Mouse (Mus musculus) adrenal gland, adult 18-20 months (tissue): ENCODE results near the gene Irak4. TPM values are rescaled to one million over a fixed set of nuclear protein-coding genes. Genes with fewer than 3 reads are reported as not detected.

Experiments used
- DNase-seq, 2 experiments: peaks; one replicate each; pipeline ENCODE4 v3.0.0; 2021 to 2022; ENCODE audit warnings: low spot score in 2 of 2
- total RNA-seq, 2 experiments: library from RNA; stranded (reverse); gene quantifications; 1 replicate in 1 of 2; 2 replicates in 1 of 2; pipeline ENCODE4 v1.2.3; 2021

Irak4 gene
- total RNA-seq, 2 experiments from 2014 or later, result 9.8 to 11.1 TPM

DNA sequence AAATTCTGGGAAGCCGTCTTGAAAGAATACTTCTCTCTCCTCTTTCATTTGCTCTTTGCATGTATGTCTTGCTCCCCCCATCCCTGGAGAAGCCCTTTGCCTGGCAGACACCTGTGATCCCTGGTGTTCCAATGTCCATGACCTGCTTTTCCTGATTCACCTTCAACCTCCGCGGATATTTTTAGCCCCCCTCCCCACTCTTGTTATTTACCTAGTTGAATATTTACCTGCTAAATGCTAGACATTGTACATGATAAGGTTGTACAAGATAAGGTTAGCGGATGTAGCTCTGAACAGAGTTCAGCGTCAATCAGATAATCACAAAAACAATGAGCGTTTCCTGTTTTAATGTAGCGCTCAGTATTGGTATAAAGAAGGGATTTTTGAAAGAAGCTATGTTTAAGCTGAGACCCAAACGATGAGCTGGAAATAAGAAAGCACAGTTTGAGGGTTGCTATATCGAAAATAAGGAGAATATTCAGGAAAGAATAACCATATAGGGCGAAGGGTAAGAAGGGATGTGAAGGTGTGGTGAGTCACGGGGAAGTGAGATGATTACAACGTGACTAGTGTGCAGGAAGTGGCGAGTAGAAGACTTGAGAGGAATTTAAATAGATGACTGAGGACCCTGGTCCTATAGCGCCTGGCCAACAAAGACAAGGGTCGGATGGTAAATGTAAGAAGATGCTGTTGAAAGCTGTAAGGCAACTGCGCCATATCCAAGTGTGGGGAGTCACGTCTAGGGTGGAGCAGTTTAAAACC, 15.6 kb downstream of the Irak4 start:
- DNase-seq, result no peak

DNA sequence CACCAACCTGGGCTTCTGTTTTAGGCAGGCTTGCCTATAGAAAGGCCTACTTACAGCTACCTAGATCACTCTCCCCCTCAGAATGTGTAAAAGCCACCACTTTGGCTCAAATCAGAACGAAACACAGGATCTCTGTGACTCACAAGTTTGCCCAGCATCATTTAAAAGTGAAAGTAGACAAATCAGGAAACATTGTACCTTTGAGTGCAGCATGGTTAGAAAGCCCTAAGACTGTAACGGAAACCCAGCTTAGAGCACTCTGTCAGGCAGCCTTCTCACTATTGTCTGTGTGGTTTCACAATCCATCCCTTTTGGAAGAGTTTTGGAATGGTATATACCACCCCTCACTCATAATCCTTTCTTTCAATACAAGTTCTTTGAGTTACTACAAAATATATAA, 21.5 kb downstream of the Irak4 start:
- DNase-seq, result no peak

DNA sequence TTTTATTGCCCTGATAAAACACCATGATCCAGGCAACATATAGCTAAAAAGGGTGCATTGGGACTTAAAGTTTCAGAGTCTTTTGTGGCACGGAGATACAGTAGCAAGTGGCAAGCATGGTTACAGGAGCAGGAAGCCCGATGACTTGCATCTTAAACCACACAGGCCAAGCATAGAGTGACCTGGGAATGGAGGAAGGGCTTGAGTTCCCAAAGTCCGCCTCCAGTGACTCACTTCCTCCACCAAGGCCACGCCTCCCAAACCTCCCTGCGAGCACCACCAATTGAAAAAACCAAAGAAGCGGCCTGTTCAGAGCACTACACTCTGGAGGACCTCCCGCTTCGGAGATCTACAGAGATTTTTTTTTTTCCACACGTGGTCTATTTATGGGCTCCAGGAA, 22.4 kb downstream of the Irak4 start:
- no peak for DNase-seq

DNA sequence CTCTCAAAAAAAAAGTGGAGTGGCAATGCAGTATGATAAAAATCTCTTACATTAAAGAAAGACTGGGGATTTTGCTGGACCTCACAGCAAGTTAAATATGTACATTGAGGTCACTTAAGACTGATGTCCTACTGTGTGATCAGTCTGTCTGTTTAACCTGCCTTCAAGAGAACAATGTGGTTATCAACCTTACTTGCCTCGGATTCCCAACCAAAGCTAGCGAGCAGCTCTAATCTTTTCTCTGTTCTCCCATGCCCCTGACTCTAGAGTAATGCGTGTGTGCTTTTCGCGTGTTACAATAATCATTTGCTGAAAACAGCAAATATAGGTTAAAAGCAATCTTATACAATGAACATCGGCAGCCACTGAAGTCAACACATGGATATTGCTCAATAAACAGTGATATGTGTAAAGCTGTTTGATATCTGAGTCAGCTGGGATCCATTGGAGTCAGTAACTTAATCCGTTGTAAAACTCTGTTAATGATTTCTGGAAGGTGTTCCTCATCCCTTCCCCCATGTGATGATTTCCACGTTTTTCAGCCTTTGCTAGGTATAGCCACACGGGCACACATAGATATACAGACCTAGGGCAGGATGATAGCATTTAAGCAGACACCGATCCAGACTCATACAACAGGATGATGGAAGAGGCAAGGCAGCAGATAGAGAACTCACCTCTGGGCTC, 25.2 kb downstream of the Irak4 start:
- DNase-seq, result no peak

DNA sequence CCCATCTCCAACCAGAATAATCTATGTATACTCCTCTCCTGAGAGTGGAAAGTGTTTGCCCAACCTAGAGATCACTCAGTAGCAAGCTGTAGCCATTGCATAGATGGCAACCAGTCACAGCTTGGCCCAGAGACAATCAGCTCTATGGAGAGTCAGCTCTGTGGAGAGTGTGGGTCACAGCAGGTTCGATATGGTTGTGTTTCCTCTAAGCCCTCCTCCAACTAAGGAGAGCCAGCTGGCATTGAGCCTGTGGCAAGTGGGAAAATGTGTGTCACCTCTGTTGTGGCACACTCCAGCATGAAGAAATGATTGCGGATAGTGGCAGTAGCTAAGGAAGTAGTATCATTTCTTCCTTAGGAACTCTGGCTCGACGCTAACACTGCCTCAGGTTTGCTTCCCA, 28.1 kb downstream of the Irak4 start:
- no peak for DNase-seq

DNA sequence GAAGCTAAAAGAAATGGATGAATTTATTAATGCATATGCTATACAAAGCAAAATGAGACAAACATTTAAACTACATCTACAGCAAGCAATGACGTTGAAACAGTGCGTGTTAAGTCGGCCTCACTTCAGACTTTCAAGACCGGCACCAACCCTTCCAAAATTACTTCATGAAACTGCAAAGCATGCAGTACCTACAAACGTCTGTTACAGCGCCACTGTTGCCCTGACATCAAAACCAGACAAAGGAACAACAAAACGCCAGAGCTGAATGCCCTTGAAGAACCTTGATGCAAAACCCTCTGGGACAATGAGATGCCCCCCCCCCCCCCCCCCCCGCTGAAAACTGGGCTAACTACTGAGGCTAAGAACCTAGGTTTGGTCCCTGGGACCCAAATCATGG, 29.3 kb downstream of the Irak4 start:
- DNase-seq, result no peak

DNA sequence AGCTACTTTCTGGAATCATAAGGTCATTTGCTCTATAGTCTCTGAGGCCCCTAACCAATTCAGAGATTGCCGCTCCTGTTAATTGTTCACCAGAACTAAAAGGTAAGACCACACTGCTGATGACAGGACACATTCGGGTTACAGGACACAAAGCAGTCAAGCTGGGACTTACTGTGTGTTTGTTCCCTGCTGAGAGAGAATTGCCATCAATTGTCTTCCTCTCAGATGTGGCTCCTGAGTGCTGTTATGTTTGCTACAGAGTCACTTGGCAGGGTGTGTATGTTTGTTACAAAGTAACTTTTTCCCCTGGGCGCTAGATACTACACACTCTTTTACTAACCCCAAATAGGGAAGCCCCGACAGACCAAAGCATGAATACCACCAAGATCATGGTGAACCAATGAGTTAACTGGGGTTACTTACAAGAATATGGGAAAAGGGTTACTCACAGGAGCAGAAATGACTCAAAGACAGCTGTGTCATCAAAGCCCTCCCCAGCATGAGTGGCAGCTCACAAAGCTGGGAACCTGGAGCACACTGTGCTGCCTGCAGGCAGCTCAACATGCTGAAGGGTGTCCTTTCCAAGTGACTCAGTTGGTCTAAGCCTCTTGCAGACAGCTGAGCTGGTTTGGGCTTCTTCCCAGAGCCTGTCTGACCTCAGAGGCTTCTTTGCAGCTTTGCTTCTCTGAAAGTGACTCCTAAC, 31.3 kb downstream of the Irak4 start:
- DNase-seq, result no peak

DNA sequence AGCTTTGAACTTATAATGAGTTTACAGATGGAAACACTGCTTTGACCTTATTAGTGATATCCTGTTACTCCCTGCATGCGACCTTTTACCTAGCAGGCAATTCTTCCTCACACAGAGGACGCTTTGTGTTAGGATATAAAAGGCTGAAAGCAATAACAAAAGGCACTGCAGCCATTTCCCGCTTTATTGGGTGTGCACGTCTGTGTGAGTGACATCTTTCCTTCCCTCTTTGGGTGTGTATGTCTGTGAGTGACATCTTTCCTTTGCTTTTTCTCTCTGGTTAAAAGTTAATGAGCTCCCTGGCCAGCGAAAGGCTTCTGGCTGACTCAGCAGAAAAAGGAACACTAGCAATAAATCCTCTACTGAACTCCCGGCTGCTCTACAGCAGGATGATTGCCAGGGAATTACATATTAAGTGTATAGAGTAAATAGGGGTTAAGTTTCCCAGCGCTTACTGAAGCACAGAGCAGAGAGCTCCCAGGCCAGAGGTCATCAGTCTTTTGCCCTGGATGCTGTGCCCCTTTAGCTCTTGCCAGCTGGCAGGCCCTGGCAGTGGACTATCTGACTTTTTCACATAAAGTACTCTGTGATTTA, 38.7 kb downstream of the Irak4 start:
- no peak for DNase-seq

DNA sequence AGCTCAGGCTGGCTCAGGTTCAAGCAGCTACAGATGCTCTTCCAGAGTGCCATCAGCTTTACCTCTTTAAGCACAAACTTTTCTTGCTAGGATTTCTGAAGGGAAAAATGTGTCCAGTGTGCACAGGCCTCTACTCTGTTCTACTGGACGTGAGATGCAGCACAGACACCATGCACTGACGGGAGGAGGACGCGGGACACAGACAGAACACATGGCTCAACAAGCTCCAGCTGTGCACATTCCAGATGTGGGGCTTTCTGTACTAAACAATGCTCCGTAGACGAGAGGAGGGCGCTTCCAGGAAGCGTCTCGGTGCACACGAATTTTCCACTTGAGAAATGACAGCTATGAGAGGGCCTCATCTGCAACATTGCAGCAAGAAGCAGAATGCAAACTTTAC, 39.7 kb downstream of the Irak4 start:
- DNase-seq, result no peak

DNA sequence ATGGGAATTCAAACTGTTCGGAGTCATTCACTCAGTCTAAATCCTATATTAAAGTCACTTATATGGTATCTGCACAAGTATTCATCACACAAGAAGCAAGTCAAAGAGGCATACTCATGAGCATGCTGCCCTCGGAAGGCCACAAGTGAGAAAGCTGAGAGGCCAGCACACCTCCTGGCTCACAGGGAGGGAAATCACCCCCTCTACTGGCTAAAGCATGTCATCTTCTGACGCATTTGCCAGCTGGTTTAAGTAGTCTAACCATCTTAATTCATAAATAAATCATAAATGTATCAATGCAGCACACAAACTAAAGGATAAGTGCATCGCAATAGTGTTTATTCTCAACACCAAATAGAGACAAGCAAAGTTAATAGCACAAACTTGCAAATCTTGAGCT, 41.3 kb downstream of the Irak4 start:
- DNase-seq, result no peak

DNA sequence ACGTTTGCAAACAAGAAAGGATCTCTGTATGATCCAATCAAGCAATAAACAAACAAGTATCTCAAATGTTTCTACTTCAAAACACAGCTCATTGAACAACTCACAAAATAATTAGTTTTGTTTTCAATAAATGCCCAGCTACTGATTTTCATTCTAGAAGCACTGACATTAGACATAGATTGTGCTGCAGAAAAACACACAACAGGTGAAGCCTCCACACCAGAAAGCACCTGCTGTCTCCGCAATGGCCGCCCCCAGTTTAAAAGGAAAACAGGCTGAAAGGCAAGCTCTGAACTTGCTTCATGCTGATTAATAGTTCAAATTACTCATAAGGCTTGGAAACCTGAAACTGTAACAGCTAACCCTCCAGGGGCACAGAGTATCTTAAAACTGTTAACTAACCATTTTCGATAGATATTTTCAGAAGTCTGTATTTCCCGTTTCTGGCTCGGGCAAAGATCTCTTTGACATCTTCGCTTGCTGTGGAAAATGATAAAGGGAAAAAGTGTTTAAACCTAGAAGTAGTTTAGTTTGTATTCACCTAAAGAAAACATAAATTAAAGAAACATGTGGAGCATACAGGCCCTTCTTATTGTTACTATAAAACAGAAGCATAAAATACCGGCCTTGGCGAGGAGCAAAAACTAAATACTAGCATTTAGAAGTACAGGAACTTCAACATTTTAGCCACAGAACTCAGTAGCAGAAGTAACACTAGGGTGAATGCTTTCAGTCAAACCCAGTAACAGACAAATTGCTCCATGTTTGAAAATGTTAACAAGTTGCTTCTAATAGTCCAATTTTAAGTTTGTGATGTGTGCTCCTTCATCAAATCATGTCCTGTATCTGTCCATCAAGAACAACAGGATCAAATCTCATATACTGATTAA, 44.6 kb downstream of the Irak4 start:
- no peak for DNase-seq

DNA sequence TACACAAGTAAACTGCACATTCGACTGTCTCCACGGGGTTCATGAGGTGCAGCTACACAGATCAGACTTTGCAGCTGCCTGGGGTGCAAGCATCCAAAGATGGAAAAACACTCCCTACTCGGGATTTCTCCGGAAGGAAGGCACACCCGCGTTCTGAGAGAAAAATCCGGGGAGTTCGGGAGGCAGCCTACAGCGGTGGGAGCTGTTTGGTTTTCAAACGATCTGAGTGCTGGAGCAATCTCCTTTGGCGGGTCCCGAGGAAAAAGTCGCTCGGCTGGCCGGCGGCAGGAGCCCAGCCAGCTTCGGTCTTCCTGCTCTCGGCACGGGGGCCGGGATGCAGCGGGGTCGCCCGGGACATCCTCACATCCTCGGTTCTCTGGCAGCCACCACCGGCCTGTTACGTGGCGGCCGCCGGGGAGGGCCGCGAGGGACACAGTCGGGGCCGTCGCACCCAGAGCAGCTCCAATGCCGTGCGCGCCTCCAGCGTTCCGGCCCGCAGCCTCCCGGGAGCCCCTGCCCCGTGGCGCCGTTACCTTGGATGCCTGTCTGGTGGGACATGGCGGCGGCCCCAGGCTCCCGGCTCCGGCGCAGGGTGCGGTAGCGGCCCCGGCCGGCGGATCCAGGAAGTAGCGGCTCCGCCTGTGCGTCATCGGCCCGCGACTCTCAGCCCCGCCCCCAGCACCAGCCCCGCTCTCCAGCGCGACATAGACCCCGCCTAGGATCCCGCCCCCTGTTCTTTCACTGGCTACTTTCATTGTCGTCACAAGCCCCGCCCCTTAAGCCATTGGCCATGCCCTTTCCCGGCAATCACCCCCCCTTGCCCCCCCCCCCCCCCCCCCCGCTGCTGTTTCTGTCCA, 46.0 kb downstream of the Irak4 start, which contains the start of gene Twf1:
Gene Twf1 (minus strand): TSS at position 671 of the 857 bp plus-strand sequence.
- DNase-seq, result peak; percentile 98

DNA sequence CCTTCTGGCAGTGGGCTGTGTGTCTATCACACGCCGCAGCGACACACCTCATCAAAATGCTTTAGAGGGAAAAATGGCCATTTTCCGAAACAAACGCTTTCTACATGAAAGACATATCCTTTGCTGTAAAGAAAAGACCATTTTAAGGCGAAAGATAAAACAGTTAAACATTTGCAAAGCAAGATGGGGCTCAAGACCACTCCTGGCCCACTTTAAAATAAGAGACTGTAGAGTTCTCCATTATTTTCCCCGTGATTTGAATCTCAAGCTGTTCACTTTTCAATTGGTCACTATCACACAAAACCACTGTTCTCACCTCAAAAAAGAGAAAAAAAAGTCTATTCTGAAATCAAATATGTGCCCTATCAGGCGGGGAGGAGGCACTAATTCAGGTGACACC, 46.6 kb downstream of the Irak4 start:
- DNase-seq, result no peak

DNA sequence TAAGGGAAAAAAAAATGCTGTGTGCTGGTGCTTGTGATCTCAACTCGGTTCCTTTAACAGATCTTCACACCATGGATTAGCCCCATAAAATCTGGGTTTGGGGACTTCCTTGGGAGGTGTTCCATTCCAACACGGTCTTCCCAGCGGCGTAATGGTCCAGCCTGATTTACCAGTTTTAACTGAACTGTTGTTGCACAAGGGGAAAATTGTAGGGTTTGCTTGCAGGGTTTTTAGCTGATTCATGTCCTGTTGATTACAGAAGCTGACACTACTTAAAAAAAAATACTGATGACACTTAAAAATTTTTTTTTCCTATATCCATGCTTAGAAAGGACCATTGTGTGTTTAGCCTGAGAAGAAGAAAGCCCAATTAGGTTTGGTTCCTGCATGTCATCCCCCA, 47.9 kb downstream of the Irak4 start:
- no peak for DNase-seq

DNA sequence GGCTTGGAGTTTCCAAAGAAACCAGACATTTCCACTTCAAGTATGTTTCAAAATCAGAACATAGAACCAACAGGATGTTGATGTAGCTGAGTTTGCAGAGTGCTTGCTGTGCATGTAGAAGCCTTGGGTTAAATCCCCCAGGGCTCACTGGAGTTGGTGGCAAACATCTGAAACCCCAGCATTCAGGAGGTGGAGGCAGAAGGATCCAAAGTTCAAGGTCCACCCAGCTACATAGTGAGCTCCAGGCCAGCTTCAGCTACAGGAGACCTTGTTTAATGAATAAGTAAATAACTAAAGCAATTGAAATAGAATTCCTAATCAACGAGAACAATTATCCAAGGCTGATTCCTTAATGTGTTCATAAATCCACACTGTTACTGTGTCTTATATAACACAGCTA, 50.1 kb downstream of the Irak4 start:
- no peak for DNase-seq

DNA sequence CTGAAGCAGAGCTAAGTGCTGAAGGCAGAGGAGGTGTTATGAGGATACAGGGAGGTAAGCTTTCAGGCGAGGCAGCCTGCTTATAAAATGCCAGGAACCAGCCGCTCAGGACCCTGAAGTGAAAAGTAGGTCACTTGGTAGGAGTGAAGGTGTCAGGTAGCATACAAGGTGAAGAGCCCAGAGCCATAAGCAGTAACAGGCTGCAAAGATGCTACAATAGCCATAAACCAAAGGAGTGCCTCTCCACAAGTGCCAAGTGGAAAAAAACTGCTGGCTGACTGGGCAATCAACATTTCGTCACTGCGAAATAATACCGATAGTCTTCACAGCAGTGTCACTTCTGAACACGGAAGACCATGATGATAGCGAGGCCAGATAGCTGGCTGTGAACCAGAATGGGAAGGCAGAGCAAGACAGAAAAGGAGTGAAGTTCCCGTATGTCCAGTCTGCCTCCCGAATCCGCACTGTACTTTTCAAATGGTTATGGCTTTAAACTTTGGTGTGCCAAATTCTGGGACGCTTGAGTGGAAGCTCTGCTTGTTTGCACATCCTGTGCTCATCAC, 56.8 kb downstream of the Irak4 start:
- DNase-seq, result no peak

DNA sequence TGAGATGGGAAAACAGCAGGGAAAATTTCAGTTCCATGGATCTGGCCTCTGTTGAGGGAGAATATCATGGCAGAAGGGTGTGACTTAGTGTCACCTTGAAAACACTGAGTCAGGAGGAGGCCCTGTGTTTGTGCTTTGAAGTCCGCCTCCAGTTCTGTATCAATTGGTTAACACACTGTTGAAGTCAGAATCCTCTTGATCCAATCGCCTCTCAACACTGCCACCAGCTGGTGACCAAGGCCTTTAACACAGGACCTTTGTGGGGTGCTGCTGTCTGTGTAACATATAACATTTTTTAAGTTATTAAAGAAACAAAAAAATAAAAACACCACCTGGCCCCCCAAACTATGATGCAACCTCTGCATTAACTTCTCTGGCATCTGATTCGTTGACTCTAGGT, 57.9 kb downstream of the Irak4 start:
- peak; percentile 39 to 61 for DNase-seq

DNA sequence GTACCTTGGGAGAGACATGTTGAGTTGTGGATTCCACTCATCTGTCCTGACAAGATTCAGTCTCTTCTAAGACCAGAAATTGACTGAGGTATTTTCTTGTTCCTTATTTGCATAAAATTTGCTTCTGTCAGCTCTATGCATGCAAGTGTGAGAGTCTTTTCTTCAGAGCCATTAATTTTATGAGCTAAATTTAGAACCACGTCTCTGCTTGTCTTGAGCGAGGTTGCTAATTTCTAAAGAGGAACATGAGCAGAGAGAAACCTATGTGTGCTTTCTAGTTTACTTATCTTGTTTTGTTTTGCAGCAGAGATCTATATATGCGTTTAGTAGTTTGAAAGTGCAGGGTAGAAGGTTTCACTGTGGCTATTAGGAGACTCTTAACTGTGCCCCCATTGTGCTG, 59.0 kb downstream of the Irak4 start:
- no peak for DNase-seq

DNA sequence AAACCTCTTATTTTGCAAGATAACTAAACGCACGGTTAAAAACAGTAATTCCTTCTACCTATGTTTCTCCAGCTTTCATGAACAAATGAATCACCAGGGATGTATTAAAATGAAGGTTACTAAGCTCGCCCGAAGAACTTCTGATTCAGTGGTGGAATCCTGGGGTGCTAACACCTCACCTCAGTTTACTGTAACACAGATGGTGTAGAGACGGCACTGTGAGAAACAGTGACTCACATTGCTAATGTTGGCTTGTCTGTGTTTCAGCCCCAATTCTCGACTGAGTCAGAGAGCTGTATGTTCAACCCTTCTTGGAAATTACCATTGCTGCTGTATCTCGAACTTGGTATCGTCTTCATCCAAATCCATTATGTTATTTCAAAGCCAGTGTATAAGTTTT, 64.3 kb downstream of the Irak4 start:
- no peak for DNase-seq
